Mouse (Mus musculus) ES-E14 (cell line): ENCODE measurements at regions not wholly inside any gene's neighbourhood (a gene's known extent, or its start where the extent isn't known, plus 50 kb on each side); places are given as distances from the start of the nearest gene placed in this dataset.

Experiments
- CHD2 ChIP-seq: IDR thresholded peaks from 2 replicates; pipeline ENCODE4 v1.6.1; 2014; ENCODE audit warnings: mild to moderate bottlenecking, low read depth, low read length, inconsistent platforms
- MAFK ChIP-seq: IDR thresholded peaks from 2 replicates; pipeline ENCODE4 v1.6.1; 2014; ENCODE audit warnings: mild to moderate bottlenecking, low read depth, low read length, inconsistent platforms; ENCODE audit not compliant: insufficient read depth
- ZC3H11A ChIP-seq: IDR thresholded peaks from 2 replicates; pipeline ENCODE4 v1.6.1; 2012; ENCODE audit warnings: low read depth, mild to moderate bottlenecking, inconsistent platforms, low read length, borderline replicate concordance
- ZNF384 ChIP-seq: IDR thresholded peaks from 2 replicates; pipeline ENCODE4 v1.6.1; 2012; ENCODE audit warnings: low read depth, low read length, inconsistent platforms

GRCm38 (mm10) chr13:97443731-97444428 lies 203.0 kb downstream of the Enc1 start:
- no peak for TF ChIP-seq ZNF384
- no peak for TF ChIP-seq CHD2
- no peak for TF ChIP-seq ZC3H11A
- no peak for TF ChIP-seq MAFK
